Mouse (Mus musculus) effector memory CD4-positive, alpha-beta T cell, adult 7 months (primary cell): ENCODE results near the gene Ubb. TPM values are rescaled to one million over a fixed set of nuclear protein-coding genes. Genes with fewer than 3 reads are reported as not detected.

Experiments used
- polyA plus RNA-seq: library from polyadenylated mRNA; unstranded; fragments of 100-300 nt; shearing (Covaris generic); gene quantifications from one replicate; pipeline ENCODE4 v1.2.1, GENCODE M21; 2017

Gene Ubb
- polyA plus RNA-seq = 3,465 TPM

GRCm38 (mm10) chr11:62550727-62551225 is at the start of gene Ubb:
Gene Ubb, plus strand, starts transcription at chr11:62551171.

DNA sequence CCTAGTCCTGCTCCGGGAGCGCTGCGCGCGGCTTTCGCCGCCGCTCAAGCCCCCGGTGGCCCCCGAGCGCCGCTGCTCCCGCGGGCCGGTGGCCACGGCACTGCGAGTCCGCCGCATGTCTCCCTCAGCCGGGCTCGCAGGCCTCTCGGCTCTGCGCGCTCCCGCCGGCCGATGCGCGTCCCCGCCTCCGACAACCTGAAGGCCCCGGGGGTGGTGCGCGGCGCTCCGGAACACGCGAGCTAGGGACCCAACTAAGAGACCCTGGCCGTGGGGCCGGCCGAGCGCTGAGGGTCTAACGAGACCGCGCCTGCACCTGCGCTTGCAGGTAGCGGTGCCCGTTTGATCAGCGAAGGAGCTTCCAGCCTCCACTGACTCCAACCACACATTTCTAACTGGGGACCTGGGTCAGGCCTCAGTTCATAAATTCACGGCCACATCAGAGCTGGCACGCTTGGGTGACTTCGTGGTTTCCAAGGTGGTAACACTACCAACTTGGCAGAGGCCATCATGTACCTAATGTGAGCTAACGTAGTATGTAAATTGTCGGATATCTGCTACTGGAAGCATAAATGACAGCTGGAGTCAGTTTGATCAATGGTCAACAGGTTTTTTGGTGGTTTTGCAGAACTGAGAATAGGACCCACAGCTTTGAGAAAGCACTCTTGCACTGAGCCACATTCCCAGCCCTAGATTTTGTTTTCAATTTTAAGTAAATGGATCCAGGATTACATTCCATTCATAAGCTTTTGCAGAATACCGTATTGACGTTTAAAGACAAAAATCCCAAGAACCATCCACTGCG is 11.7 kb upstream of the Ubb start, which contains the start of gene Cenpv:
TSS of gene Cenpv (minus strand) at position 173 of the 802 bp plus-strand sequence.

DNA sequence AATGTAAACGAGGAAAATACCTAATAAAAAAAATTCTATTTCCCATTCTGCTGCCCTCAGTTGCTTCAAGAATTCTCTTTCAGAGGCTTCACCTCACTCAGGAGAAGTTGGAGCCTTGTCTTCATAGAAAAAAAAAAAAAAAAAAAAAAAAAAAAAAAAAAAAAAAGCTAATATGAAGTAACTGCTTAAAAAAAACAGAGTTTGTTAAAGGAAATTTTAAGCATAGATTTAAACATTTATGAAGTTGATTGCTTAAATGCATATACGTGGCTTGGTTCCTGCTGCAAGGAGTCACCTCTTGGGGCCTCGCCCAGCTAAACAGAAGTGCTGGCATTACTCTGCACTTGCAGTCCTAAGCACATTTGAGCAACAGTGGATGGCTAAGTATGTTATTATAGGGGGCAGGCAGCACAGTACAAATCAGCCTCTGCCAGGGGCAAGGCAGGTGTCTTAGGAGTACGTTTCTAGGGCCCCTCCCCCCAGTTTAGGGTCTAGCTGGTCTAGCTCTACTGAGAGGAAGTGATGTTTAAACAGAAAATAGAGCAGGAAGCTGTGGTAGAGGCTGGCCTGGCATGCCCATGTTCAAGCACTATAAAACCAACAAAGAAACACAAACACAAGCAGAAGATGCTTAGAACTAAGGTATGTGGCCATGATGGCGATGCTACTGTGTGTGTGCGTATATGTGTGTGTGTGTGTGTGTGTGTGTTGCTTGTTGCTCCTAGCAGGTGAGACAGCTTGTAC is 23.2 kb downstream of the Ubb start, which contains the start of gene Trpv2:
TSS of gene Trpv2 (plus strand) at position 528 of the 744 bp plus-strand sequence.

Other genes with a start within 250 kb of the Ubb start
- 9.9 TPM for gene Pigl, start 92.7 kb upstream of the Ubb start, polyA plus RNA-seq
- gene Ncor1, start 92.6 kb upstream of the Ubb start, polyA plus RNA-seq = 388 TPM
- gene Cenpv, start 11.9 kb upstream of the Ubb start, polyA plus RNA-seq = 14.9 TPM
- 57.8 TPM for gene Trpv2, start 23.3 kb downstream of the Ubb start, polyA plus RNA-seq
- gene Lrrc75a, start 97.4 kb downstream of the Ubb start, polyA plus RNA-seq = 1.1 TPM
- 8.4 TPM for gene Mmgt2, start 97.5 kb downstream of the Ubb start, polyA plus RNA-seq
- gene Zfp287, start 180.7 kb downstream of the Ubb start, polyA plus RNA-seq = 23.5 TPM
- not detected for gene Gm10428, start 201.9 kb downstream of the Ubb start, polyA plus RNA-seq
- gene Zfp286, start 238.3 kb downstream of the Ubb start, polyA plus RNA-seq = 0.77 TPM